Mouse (Mus musculus): ENCODE data around the gene Zfp553. TPM values are rescaled to one million over a fixed set of nuclear protein-coding genes. Genes with fewer than 3 reads are reported as not detected.

Gene Zfp553
- 21.2 and 24.3 TPM in 2 replicates for polyA plus RNA-seq (2014; fragmentation: Nextera tagmentation; extraction: Ambion mirVana)

- peaks cover 49% of the 10 kb centered on the region for H3K36me3 ChIP-seq (ENCODE audit: insufficient read depth)
These were observed at the start of gene Zfp553, which contains the start of gene Sept1 for GRCm38 (mm10) chr7:127232622-127233367. TSS of gene Zfp553 (plus strand) at chr7:127233061. TSS of gene Sept1 (minus strand) at chr7:127233130.

GRCm38 (mm10) chr7:127183345-127183744 is 49.5 kb upstream of the Zfp553 start:
- Histone ChIP-seq H3K27me3 (ENCODE audit: insufficient read depth, low read length) (no peaks in the 10 kb centered on the region), H3K9me3 (ENCODE audit: low read depth, low read length) (no peaks in the 10 kb centered on the region), H3K4me1 (ENCODE audit: insufficient read depth) (no peaks in the 10 kb centered on the region), H3K9ac (no peak overlapping the region), H3K4me3 (ENCODE audit: low read depth, low read length) (no peak overlapping the region), H3K4me2 (no peak overlapping the region), H3K27ac (ENCODE audit: low read depth) (no peak overlapping the region), H3K36me3 (ENCODE audit: insufficient read depth) (no peaks in the 10 kb centered on the region)
- DNase-seq (no peak), ATAC-seq (ENCODE audit: insufficient read depth) (no peak)
- TF ChIP-seq CTCF (IDR thresholded peaks at IDR 0.05; ENCODE audit: low read depth): no peak
- 63% methylated on average over 8 of the region's 8 CpGs for WGBS

More at GRCm38 (mm10) chr7:127232622-127233367, at the start of gene Zfp553, which contains the start of gene Sept1:
- H3K27me3 ChIP-seq (ENCODE audit: insufficient read depth, low read length): no peaks in the 10 kb centered on the region
- peak within 1 kb of the TSS; percentile 96 for H3K27ac ChIP-seq (ENCODE audit: low read depth)
- DNase-seq (peak; percentile 92), ATAC-seq (ENCODE audit: insufficient read depth) (peak; percentile 92)
- H3K4me1 ChIP-seq (ENCODE audit: insufficient read depth): no peaks in the 10 kb centered on the region
- H3K4me2 ChIP-seq: peak within 1 kb of the TSS; percentile 70
- H3K4me3 ChIP-seq (ENCODE audit: low read depth, low read length): peak within 1 kb of the TSS; percentile 97
- peak within 1 kb of the TSS; percentile 80 for H3K9ac ChIP-seq
- WGBS: under 1% methylated on average over 63 of the region's 64 CpGs
- no peaks in the 10 kb centered on the region for H3K9me3 ChIP-seq (ENCODE audit: low read depth, low read length)
- TF ChIP-seq CTCF (IDR thresholded peaks at IDR 0.05; ENCODE audit: low read depth): no peak

GRCm38 (mm10) chr7:127183828-127184227 is 49.0 kb upstream of the Zfp553 start:
- H3K9me3 ChIP-seq (ENCODE audit: low read depth, low read length): no peaks in the 10 kb centered on the region
- ATAC-seq (ENCODE audit: insufficient read depth): no peak
- no peak overlapping the region for H3K4me2 ChIP-seq
- H3K27ac ChIP-seq (ENCODE audit: low read depth): no peak overlapping the region
- no peaks in the 10 kb centered on the region for H3K27me3 ChIP-seq (ENCODE audit: insufficient read depth, low read length)
- no peaks in the 10 kb centered on the region for H3K36me3 ChIP-seq (ENCODE audit: insufficient read depth)
- DNase-seq: no peak
- no peaks in the 10 kb centered on the region for H3K4me1 ChIP-seq (ENCODE audit: insufficient read depth)
- WGBS: 81% methylated on average over 6 of the region's 6 CpGs
- no peak overlapping the region for H3K4me3 ChIP-seq (ENCODE audit: low read depth, low read length)
- TF ChIP-seq CTCF (IDR thresholded peaks at IDR 0.05; ENCODE audit: low read depth): peak; percentile 37
- no peak overlapping the region for H3K9ac ChIP-seq

- Histone ChIP-seq H3K4me3 (ENCODE audit: low read depth, low read length) (no peak overlapping the region), H3K9ac (no peak overlapping the region), H3K27me3 (ENCODE audit: insufficient read depth, low read length) (no peaks in the 10 kb centered on the region), H3K4me1 (ENCODE audit: insufficient read depth) (no peaks in the 10 kb centered on the region), H3K4me2 (no peak overlapping the region), H3K9me3 (ENCODE audit: low read depth, low read length) (no peaks in the 10 kb centered on the region), H3K36me3 (ENCODE audit: insufficient read depth) (no peaks in the 10 kb centered on the region), H3K27ac (ENCODE audit: low read depth) (no peak overlapping the region)
- DNase-seq: no peak
- no peak for ATAC-seq (ENCODE audit: insufficient read depth)
- 56% methylated on average over 1 of the region's 1 CpGs for WGBS
- TF ChIP-seq CTCF (IDR thresholded peaks at IDR 0.05; ENCODE audit: low read depth): no peak
These were observed 48.1 kb upstream of the Zfp553 start for GRCm38 (mm10) chr7:127184720-127185119.

- peak; percentile 63 for DNase-seq
These were observed 47.3 kb upstream of the Zfp553 start for GRCm38 (mm10) chr7:127185601-127186000.

GRCm38 (mm10) chr7:127187351-127187750 is 45.5 kb upstream of the Zfp553 start:
- no peak for TF ChIP-seq CTCF (IDR thresholded peaks at IDR 0.05; ENCODE audit: low read depth)
- no peak for DNase-seq
- no peak overlapping the region for H3K4me2 ChIP-seq
- H3K9me3 ChIP-seq (ENCODE audit: low read depth, low read length): no peaks in the 10 kb centered on the region
- no peaks in the 10 kb centered on the region for H3K4me1 ChIP-seq (ENCODE audit: insufficient read depth)
- 69% methylated on average over 10 of the region's 10 CpGs for WGBS
- peaks cover 13% of the 10 kb centered on the region for H3K36me3 ChIP-seq (ENCODE audit: insufficient read depth)
- H3K4me3 ChIP-seq (ENCODE audit: low read depth, low read length): no peak overlapping the region
- H3K27ac ChIP-seq (ENCODE audit: low read depth): no peak overlapping the region
- H3K27me3 ChIP-seq (ENCODE audit: insufficient read depth, low read length): no peaks in the 10 kb centered on the region
- no peak for ATAC-seq (ENCODE audit: insufficient read depth)
- no peak overlapping the region for H3K9ac ChIP-seq

More at GRCm38 (mm10) chr7:127185601-127186000, 47.3 kb upstream of the Zfp553 start:
- ATAC-seq (ENCODE audit: insufficient read depth): no peak
- 58% methylated on average over 3 of the region's 3 CpGs for WGBS
- no peaks in the 10 kb centered on the region for H3K27me3 ChIP-seq (ENCODE audit: insufficient read depth, low read length)
- H3K4me3 ChIP-seq (ENCODE audit: low read depth, low read length): no peak overlapping the region
- H3K27ac ChIP-seq (ENCODE audit: low read depth): no peak overlapping the region
- TF ChIP-seq CTCF (IDR thresholded peaks at IDR 0.05; ENCODE audit: low read depth): peak; percentile 52
- no peaks in the 10 kb centered on the region for H3K9me3 ChIP-seq (ENCODE audit: low read depth, low read length)
- no peak overlapping the region for H3K4me2 ChIP-seq
- H3K36me3 ChIP-seq (ENCODE audit: insufficient read depth): no peaks in the 10 kb centered on the region
- no peaks in the 10 kb centered on the region for H3K4me1 ChIP-seq (ENCODE audit: insufficient read depth)
- no peak overlapping the region for H3K9ac ChIP-seq

All from lung, embryonic 14.5 days (tissue).